In genomic region chr7:136142832-136143231, GRCm38 (mm10) we compare ENCODE assay signal across 15 mouse cellular contexts.
DNase-seq lines count a peak whose midpoint lies in the region; TF ChIP-seq lines count a peak whose summit lies in the region.
"Had no signal": no experiment of that assay in that cellular context is flagged by ENCODE, and none has a peak within 500 bp of the region (broad histone marks: within the 10 kb centered on the region; RNA-seq: fewer than 3 reads in every experiment).

No protein-coding gene starts in this region.

- no peak for TF ChIP-seq POLR2A in ES-Bruce4 (IDR thresholded peaks at IDR 0.05; ENCODE audit: insufficient read depth, low read length)

- H3K27me3 ChIP-seq in ES-Bruce4 (ENCODE audit: control insufficient read depth, insufficient read depth, low read length, poor library complexity, severe bottlenecking): no peaks in the 10 kb centered on the region; the same call in 1 of the 2 replicates
- H3K27me3 ChIP-seq: heart, embryonic 15.5 days; hindbrain, embryonic 15.5 days; neural tube, embryonic 12.5 days had no signal

- no peak overlapping the region for H3K27ac ChIP-seq in layer of hippocampus, adult 2 months
- no peak overlapping the region for H3K27ac ChIP-seq in ES-Bruce4 (ENCODE audit: insufficient read depth, low read length)
- H3K27ac ChIP-seq: heart, embryonic 15.5 days; hindbrain, embryonic 15.5 days; midbrain, embryonic 12.5 days; neural tube, embryonic 12.5 days had no signal

- H3K36me3 ChIP-seq in ES-Bruce4 (ENCODE audit: control insufficient read depth, insufficient read depth, low read length, poor library complexity, severe bottlenecking): no peaks in the 10 kb centered on the region
- H3K36me3 ChIP-seq: heart, embryonic 15.5 days; hindbrain, embryonic 15.5 days; midbrain, embryonic 12.5 days; neural tube, embryonic 12.5 days had no signal

- no peaks in the 10 kb centered on the region for H3K9me3 ChIP-seq in ES-Bruce4 (replicated peaks; ENCODE audit: control insufficient read depth, insufficient read depth, low read length, poor library complexity, severe bottlenecking)
- H3K9me3 ChIP-seq: heart, embryonic 15.5 days; hindbrain, embryonic 15.5 days; midbrain, embryonic 12.5 days; neural tube, embryonic 12.5 days had no signal

- no peak for TF ChIP-seq EP300 in ES-Bruce4 (IDR thresholded peaks at IDR 0.05; ENCODE audit: insufficient read depth, low read depth, low read length)

- TF ChIP-seq CTCF in layer of hippocampus, adult 2 months (conservative IDR thresholded peaks at IDR 0.05): peak; percentile 60
- peak; percentile 17 for TF ChIP-seq CTCF in ES-Bruce4 (IDR thresholded peaks at IDR 0.05; ENCODE audit: low read depth, low read length)

- DNase-seq in layer of hippocampus, adult 2 months (ENCODE audit: low spot score in 2 of 2): no peak
- DNase-seq in layer of hippocampus, adult 18-20 months (ENCODE audit: low spot score in 2 of 2): no peak
- DNase-seq in 416B (ENCODE audit: low read depth): peak; percentile 1
- DNase-seq in induced T-regulatory cell, adult 2 months (ENCODE audit: low read depth): peak; percentile 4
- no peak for DNase-seq in adrenal gland, adult 8-10 months
- DNase-seq in spleen, adult 18-20 months: no peak
- DNase-seq: adrenal gland, postnatal 10 days; kidney, postnatal 4 days; lung, adult 18-20 months; right cerebral cortex, adult 18-20 months had no signal

- H3K9ac ChIP-seq in ES-Bruce4 (ENCODE audit: low read depth, poor library complexity, severe bottlenecking): no peak overlapping the region
- H3K9ac ChIP-seq: heart, embryonic 15.5 days; hindbrain, embryonic 15.5 days; midbrain, embryonic 12.5 days; neural tube, embryonic 12.5 days had no signal

- H3K4me3 ChIP-seq in layer of hippocampus, adult 2 months: no peak overlapping the region
- no peak overlapping the region for H3K4me3 ChIP-seq in ES-Bruce4 (ENCODE audit: low read depth, low read length)
- H3K4me3 ChIP-seq: heart, embryonic 15.5 days; hindbrain, embryonic 15.5 days; midbrain, embryonic 12.5 days; neural tube, embryonic 12.5 days had no signal

- H3K4me1 ChIP-seq in ES-Bruce4 (ENCODE audit: control insufficient read depth, insufficient read depth, low read length): no peaks in the 10 kb centered on the region
- H3K4me1 ChIP-seq: heart, embryonic 15.5 days; hindbrain, embryonic 15.5 days; neural tube, embryonic 12.5 days had no signal

Comparison
In these comparisons a context has a peak if more than half of its experiments do, and no peak if none do; other contexts are left out.
1. DNase-seq: peak in 416B (single experiment) and induced T-regulatory cell, adult 2 months (single experiment); none in layer of hippocampus, adult 2 months (0 of 2), layer of hippocampus, adult 18-20 months (0 of 2), adrenal gland, adult 8-10 months (single experiment) and spleen, adult 18-20 months (0 of 2).